Mouse (Mus musculus): ENCODE results near the gene Gtf2h2. TPM values are rescaled to one million over a fixed set of nuclear protein-coding genes. Genes with fewer than 3 reads are reported as not detected.

Gene Gtf2h2
- 39.4 and 39.9 TPM in 2 replicates for polyA plus RNA-seq (2015; fragmentation: Nextera tagmentation; extraction: Ambion mirVana)

DNA sequence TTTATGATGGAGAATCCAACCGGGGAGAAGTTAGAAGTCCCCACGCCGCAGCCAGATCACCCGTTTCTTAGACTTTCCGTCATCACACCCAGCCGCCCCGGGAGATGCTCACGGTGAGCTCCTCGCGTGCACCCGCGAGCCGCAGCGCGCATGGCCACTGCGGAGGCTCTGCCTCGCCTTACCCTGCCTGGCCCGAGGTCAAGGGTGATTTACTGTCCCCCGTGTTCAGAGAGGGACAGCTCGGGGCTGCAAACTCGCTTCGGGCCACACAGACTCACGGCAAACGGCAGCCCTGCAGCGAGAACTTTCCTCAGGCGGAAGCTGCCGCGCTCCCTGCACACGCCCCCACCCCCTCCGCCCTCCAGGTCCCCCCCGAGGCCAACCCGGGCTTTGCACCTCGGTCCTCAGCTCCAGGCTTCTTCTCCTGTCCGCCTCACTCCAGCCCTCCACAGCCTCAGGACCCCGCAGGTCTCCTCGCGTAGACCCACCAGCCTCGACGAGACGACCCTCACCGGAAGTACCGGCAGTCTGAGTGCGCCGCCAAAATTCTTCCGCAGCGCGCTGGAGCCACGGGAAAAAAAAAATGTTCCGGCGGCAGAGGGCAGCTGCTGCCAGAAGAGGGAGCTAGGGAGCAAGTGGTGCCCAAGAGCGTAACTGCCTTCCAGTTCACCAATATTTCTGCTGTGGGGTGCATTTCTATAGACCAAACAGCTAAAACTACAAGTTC lies at the start of gene Gtf2h2:
Gtf2h2 (minus strand) TSS at position 519 of the 727 bp plus-strand sequence.
- under 1% methylated on average over 50 of the region's 51 CpGs for WGBS
- Histone ChIP-seq H3K4me1 (replicated peaks) (peaks cover 17% of the 10 kb centered on the region), H3K9me3 (replicated peaks) (no peaks in the 10 kb centered on the region), H3K27me3 (no peaks in the 10 kb centered on the region), H3K4me3 (peak within 1 kb of the TSS; percentile 94), H3K4me2 (peak within 1 kb of the TSS; percentile 84), H3K9ac (peak within 1 kb of the TSS; percentile 87), H3K27ac (peak within 1 kb of the TSS; percentile 81), H3K36me3 (peaks cover 20% of the 10 kb centered on the region; the same call in 1 of the 2 replicates)
- ATAC-seq (replicated peaks; ENCODE audit: insufficient number of reproducible peaks, insufficient read depth, low FRiP score, low read depth): peak; percentile 66

DNA sequence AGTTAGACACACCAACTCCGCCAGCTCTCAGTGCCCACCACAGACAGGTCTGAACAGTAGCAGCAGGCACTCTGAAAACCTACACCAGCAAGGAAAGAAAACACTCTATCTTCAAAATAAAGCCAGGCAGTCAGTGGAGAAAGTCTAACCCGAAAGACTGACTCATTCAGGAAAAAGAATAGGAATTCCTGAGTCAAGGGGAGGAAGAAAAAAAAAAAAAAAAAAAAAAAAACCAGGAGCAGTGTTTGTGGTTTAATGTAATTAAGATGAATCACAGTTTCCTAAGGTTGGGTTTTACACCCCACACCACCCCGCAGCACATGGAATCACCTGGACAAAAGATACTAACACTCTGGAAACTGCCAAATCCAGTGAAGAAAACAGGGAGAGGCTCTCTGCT lies 43.8 kb upstream of the Gtf2h2 start:
- no peak for ATAC-seq (replicated peaks; ENCODE audit: insufficient number of reproducible peaks, insufficient read depth, low FRiP score, low read depth)
- Histone ChIP-seq H3K27me3 (no peaks in the 10 kb centered on the region), H3K4me2 (no peak overlapping the region), H3K36me3 (no peaks in the 10 kb centered on the region), H3K9ac (no peak overlapping the region), H3K4me3 (no peak overlapping the region), H3K4me1 (replicated peaks) (no peaks in the 10 kb centered on the region), H3K27ac (no peak overlapping the region), H3K9me3 (replicated peaks) (no peaks in the 10 kb centered on the region)
- 69% methylated on average over 3 of the region's 3 CpGs for WGBS

DNA sequence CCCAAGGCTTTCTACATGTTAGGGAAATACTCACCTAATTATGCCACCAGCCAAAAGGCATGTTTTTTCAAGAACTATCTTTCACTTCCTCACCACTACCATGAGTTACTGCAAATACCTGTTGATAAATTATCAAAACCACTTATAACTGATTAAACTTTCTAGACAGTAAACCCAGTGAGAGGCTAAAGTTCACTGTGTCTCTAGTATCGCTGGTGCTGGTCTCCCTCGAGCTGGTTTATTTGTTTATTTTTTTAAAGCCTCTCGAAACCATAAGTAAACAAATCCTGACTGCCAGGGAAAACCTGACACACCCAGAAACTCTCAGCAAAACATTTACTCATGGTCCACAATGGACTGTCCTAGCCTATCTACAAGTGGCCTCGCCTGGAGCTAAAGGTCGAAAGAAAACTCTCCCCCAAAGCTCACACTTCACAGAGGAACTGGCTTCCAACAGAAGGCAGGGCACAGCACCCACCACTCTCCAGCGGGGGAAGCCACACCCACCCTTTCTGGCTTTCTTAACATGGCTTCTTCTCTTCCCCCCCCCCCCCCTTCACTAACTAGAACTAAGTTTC lies 40.5 kb upstream of the Gtf2h2 start:
- no peak overlapping the region for H3K9ac ChIP-seq
- no peak overlapping the region for H3K4me3 ChIP-seq
- no peaks in the 10 kb centered on the region for H3K4me1 ChIP-seq (replicated peaks)
- H3K36me3 ChIP-seq: no peaks in the 10 kb centered on the region
- no peak for ATAC-seq (replicated peaks; ENCODE audit: insufficient number of reproducible peaks, insufficient read depth, low FRiP score, low read depth)
- no peaks in the 10 kb centered on the region for H3K9me3 ChIP-seq (replicated peaks)
- no peak overlapping the region for H3K27ac ChIP-seq
- no peak overlapping the region for H3K4me2 ChIP-seq
- WGBS: 40% methylated on average over 6 of the region's 6 CpGs
- no peaks in the 10 kb centered on the region for H3K27me3 ChIP-seq

DNA sequence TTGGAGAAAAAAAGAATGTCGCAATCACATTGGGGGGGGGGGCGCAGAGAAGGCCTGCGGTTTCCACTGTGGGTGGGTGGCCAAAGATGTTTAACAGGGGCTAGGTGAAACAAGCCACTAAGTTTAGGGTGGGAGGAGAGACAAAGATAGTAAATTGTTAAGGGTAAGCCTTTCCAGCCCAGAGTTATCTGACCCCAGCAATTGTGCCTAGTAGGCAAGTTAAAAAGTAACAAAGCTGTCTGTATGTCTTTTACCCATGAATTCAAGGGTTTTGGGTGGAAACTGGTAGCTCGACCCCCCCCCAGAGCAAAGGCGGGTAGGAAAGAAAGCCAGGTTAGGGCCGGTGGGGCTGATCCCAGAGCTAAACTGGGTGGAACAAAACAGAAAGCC lies 34.3 kb upstream of the Gtf2h2 start:
- H3K27me3 ChIP-seq: no peaks in the 10 kb centered on the region
- H3K36me3 ChIP-seq: no peaks in the 10 kb centered on the region
- no peaks in the 10 kb centered on the region for H3K4me1 ChIP-seq (replicated peaks)
- 70% methylated on average over 6 of the region's 6 CpGs for WGBS
- no peaks in the 10 kb centered on the region for H3K9me3 ChIP-seq (replicated peaks)
- no peak for ATAC-seq (replicated peaks; ENCODE audit: insufficient number of reproducible peaks, insufficient read depth, low FRiP score, low read depth)
- no peak overlapping the region for H3K4me2 ChIP-seq
- H3K4me3 ChIP-seq: no peak overlapping the region
- H3K9ac ChIP-seq: no peak overlapping the region
- H3K27ac ChIP-seq: no peak overlapping the region

DNA sequence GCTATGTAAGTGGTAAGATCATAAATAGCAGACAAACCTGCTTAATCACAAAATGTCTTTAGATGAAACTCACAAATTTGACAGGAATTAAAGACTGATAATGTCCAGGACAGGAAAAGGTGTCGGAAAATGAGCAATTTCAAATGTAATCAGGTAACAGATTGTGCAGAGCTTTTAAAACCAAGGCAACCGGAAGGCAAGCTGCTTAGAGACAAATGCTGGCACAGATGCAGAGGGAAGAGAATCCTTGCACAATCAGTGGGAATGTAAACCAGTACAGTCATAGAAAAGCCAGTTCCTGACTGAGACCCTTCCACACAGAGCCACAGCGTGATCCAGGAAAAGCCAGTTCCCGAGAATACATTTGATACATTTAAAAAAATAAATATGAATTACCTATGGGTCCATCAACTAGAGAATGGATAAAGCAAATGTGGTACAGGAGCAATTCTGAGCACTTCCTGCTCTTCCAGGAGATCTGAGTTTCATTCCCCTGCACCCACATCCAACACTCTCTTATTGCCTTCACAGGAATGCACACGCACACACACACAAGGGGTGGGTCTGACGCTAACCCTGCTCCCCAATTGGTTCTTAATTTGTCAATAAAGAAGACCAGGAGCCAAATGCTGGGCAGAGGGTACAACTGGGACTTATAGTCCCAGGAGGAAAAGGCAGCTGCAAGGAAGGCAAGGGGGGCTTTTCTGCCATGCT lies 33.7 kb upstream of the Gtf2h2 start:
- WGBS: 58% methylated on average over 6 of the region's 6 CpGs
- Histone ChIP-seq H3K27ac (no peak overlapping the region), H3K4me1 (replicated peaks) (no peaks in the 10 kb centered on the region), H3K27me3 (no peaks in the 10 kb centered on the region), H3K9ac (no peak overlapping the region), H3K9me3 (replicated peaks) (no peaks in the 10 kb centered on the region), H3K4me3 (no peak overlapping the region), H3K4me2 (no peak overlapping the region), H3K36me3 (no peaks in the 10 kb centered on the region)
- ATAC-seq (replicated peaks; ENCODE audit: insufficient number of reproducible peaks, insufficient read depth, low FRiP score, low read depth): no peak

DNA sequence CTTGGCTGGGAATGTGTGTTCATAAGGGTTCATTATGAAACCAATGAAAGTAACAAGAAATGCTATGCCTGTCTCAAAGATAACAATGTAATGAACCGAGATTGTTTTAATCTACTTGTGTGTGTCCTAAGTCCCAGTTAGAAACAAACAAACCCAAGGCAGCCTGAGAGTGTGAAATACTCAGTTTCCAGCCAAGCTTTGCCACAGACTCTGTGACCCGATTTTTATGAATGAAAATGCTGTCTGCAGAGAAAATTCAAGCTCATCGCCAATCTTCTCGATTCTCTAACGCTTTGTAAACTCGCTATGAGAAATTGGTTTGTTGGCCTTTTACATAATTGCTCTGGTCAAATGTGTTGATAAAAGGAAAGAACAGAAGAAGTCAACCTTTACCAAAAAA lies 32.5 kb upstream of the Gtf2h2 start:
- no peak overlapping the region for H3K9ac ChIP-seq
- 83% methylated on average over 6 of the region's 6 CpGs for WGBS
- H3K27me3 ChIP-seq: no peaks in the 10 kb centered on the region
- H3K27ac ChIP-seq: no peak overlapping the region
- no peaks in the 10 kb centered on the region for H3K4me1 ChIP-seq (replicated peaks)
- no peaks in the 10 kb centered on the region for H3K36me3 ChIP-seq
- no peak overlapping the region for H3K4me2 ChIP-seq
- no peak overlapping the region for H3K4me3 ChIP-seq
- no peaks in the 10 kb centered on the region for H3K9me3 ChIP-seq (replicated peaks)
- no peak for ATAC-seq (replicated peaks; ENCODE audit: insufficient number of reproducible peaks, insufficient read depth, low FRiP score, low read depth)

DNA sequence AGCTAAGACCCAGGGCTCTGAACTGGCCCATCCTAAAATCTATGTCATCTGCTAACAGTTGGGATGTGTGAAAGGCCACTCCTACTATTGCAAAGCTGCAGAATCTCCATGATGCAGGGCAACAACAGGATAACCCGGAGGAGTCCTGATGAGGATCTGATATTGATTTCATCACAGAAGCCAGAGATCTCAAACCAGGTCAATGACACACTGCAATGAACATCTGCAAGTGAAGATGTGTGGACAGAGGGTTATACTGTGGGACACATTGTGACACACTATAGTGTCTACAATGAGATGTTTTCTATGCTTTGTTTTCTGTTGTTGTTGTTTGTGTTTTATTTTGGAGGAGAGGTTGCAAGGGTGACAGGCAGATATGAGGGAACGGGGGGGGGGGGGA lies 31.3 kb upstream of the Gtf2h2 start:
- Histone ChIP-seq H3K4me3 (no peak overlapping the region), H3K4me1 (replicated peaks) (no peaks in the 10 kb centered on the region), H3K36me3 (no peaks in the 10 kb centered on the region), H3K9ac (no peak overlapping the region), H3K27me3 (no peaks in the 10 kb centered on the region), H3K4me2 (no peak overlapping the region), H3K9me3 (replicated peaks) (no peaks in the 10 kb centered on the region), H3K27ac (no peak overlapping the region)
- 82% methylated on average over 2 of the region's 2 CpGs for WGBS
- no peak for ATAC-seq (replicated peaks; ENCODE audit: insufficient number of reproducible peaks, insufficient read depth, low FRiP score, low read depth)

DNA sequence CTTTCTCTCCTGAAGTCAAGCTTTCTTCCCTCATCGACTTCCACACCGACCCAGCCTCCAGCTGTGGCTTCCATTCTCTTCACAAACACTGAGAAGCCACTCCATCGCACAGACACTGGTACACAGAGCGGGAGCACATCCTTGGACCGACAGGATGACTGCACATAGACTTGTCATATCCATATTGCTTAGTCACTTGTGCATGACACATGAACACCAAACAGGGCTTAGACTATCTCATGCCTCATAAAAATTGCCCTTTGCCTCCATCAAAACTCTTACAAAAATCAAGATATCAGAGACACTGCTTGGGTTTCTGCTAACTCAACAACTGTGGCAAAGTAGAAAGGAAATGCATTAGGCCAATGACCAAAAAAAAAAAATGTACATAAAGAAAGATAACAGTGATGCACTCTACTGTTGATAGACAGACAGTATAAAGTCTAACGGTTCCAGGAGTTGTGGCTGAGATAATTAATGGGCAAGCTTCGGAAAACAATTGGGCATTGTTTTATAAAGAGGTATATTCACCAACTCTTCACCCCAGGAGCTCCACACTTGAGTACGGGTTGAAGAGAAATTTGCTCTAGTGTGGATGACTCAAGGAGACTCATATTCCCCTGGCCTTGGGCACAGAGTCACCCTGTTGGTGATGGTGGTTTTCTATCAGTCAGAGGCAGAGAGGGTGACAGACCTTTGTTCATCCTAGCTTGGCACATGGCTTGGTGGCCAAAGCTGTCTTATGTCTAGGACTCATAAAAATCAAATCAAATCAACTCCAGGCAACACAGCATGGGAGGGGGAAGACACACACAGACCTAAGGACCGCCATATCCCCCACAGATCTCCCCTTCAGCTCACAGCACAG lies 29.6 kb upstream of the Gtf2h2 start:
- Histone ChIP-seq H3K4me3 (no peak overlapping the region), H3K4me2 (no peak overlapping the region), H3K27ac (no peak overlapping the region), H3K36me3 (no peaks in the 10 kb centered on the region), H3K9me3 (replicated peaks) (no peaks in the 10 kb centered on the region), H3K4me1 (replicated peaks) (no peaks in the 10 kb centered on the region), H3K9ac (no peak overlapping the region), H3K27me3 (no peaks in the 10 kb centered on the region)
- no peak for ATAC-seq (replicated peaks; ENCODE audit: insufficient number of reproducible peaks, insufficient read depth, low FRiP score, low read depth)
- WGBS: 77% methylated on average over 9 of the region's 9 CpGs

DNA sequence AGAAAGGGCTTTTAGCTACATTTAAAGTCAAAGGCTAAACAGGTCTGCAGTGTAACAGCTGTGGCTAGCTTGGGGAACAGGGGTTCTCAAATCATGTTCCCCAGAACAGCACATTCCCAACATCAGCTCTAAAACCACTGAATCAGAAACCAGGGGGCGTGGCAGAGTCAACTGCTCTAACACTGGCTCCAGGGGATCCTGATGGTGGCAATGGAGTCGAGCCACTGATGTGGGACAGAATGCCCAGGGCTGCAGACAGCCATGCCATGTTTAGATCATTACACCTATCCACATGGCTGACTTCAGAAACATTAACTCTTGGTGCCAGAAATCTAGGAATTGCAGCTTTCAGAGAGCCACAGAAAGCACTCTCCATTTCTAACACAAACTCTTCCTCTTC lies 26.8 kb upstream of the Gtf2h2 start:
- Histone ChIP-seq H3K27me3 (no peaks in the 10 kb centered on the region), H3K9ac (no peak overlapping the region), H3K4me2 (no peak overlapping the region), H3K36me3 (no peaks in the 10 kb centered on the region), H3K4me1 (replicated peaks) (peaks cover 5% of the 10 kb centered on the region; the same call in 1 of the 2 replicates), H3K27ac (no peak overlapping the region), H3K4me3 (no peak overlapping the region), H3K9me3 (replicated peaks) (no peaks in the 10 kb centered on the region)
- ATAC-seq (replicated peaks; ENCODE audit: insufficient number of reproducible peaks, insufficient read depth, low FRiP score, low read depth): no peak
- 66% methylated on average over 2 of the region's 2 CpGs for WGBS

DNA sequence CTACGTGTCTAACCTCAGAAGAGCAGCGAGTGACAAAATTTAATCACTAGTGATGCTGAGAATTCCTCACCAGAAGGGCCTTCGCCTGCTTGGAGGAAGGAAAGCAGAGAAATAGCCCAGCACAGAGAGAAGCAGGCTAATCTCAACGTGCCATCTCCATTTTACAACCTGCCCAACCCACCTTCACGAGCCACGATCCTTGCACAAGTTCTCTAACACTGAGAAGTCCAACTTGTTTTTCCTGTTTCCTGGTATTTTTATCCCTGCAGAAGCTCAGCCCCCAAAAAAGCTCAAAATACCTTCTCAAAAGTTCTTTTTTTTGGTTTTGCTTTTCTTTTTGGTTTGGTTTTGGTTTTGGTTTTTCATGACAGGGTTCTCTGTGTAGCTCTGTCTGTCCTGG lies 25.8 kb upstream of the Gtf2h2 start:
- H3K4me1 ChIP-seq (replicated peaks): peaks cover 5% of the 10 kb centered on the region; the same call in 1 of the 2 replicates
- ATAC-seq (replicated peaks; ENCODE audit: insufficient number of reproducible peaks, insufficient read depth, low FRiP score, low read depth): no peak
- WGBS: 76% methylated on average over 6 of the region's 6 CpGs

DNA sequence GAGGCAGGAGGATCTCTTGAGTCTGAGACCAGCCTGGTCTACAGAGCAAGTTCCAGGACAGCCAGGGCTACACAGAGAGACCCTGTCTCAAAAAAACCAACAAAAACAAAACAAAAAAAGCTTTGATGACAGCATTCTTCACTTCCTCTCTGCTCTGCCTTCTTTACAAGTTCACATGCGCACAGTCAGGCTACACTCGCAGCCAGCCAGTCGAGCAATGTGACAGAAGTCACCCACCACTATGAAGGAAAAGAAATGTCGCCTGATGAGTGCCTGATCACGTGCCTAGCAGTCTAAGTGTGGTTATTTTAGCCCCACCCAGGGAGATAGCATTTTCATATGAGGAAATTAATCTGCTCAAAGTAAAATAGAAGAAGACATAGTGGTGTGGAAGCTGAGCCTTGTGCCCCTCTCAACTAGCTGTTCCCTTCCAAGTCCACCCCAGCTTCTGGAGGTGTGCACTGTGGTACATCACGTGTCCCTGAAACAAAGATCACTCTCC lies 25.3 kb upstream of the Gtf2h2 start:
- no peak overlapping the region for H3K27ac ChIP-seq
- H3K9ac ChIP-seq: no peak overlapping the region
- H3K4me1 ChIP-seq (replicated peaks): peaks cover 5% of the 10 kb centered on the region; the same call in 1 of the 2 replicates
- H3K36me3 ChIP-seq: no peaks in the 10 kb centered on the region
- H3K4me3 ChIP-seq: no peak overlapping the region
- no peak overlapping the region for H3K4me2 ChIP-seq
- no peaks in the 10 kb centered on the region for H3K9me3 ChIP-seq (replicated peaks)
- H3K27me3 ChIP-seq: no peaks in the 10 kb centered on the region
- 77% methylated on average over 6 of the region's 6 CpGs for WGBS
- ATAC-seq (replicated peaks; ENCODE audit: insufficient number of reproducible peaks, insufficient read depth, low FRiP score, low read depth): no peak

More for the DNA sequence above, 25.8 kb upstream of the Gtf2h2 start:
- Histone ChIP-seq H3K27me3 (no peaks in the 10 kb centered on the region), H3K4me3 (no peak overlapping the region), H3K9me3 (replicated peaks) (no peaks in the 10 kb centered on the region), H3K4me2 (no peak overlapping the region), H3K27ac (no peak overlapping the region), H3K9ac (no peak overlapping the region), H3K36me3 (no peaks in the 10 kb centered on the region)

Measured in heart, embryonic 15.5 days (tissue).